Mouse (Mus musculus): ENCODE results near the gene Ap2s1. TPM values are rescaled to one million over a fixed set of nuclear protein-coding genes. Genes with fewer than 3 reads are reported as not detected.
A peak's percentile ranks its signal among the peaks of the same experiment; 100 is the strongest.

Gene Ap2s1
- total RNA-seq, 2 experiments from 2014 or later = 48.5 to 50.9 TPM

DNA sequence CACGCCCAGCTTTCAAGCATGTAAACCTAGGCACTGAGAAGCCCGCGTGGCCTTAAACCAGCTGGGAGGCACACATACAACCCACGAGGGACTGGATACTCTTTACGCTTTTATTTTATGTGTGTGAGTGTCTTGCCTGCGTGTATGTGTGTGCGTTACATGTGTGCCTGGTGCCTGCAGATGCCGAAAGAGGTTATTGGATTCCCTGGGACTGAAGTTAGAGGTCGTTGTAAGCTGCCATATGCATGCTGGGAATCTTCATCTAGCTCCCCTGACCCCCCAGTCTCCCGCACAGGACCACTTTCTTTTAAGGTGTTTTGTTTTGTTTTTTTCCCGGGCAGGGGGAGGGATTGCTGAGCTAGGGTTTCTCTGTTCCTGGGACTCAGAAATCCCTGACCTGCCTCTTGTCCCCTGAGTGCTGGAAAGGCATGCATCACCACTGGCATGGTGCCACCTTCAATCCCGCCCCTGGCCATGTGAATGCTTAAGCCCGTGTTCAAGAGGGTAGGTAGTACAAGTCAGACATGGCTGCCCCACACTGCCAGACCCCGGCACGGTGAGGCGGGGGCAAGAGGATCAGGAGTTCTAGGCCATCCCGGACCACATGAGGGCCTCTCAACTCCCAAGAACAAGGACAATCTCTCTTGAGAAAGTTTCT is 45.7 kb downstream of the Ap2s1 start:
- intact Hi-C loops (cut with DNase I) = no loop called here
- peak in 1 of 2 experiments; percentile 55 for DNase-seq

DNA sequence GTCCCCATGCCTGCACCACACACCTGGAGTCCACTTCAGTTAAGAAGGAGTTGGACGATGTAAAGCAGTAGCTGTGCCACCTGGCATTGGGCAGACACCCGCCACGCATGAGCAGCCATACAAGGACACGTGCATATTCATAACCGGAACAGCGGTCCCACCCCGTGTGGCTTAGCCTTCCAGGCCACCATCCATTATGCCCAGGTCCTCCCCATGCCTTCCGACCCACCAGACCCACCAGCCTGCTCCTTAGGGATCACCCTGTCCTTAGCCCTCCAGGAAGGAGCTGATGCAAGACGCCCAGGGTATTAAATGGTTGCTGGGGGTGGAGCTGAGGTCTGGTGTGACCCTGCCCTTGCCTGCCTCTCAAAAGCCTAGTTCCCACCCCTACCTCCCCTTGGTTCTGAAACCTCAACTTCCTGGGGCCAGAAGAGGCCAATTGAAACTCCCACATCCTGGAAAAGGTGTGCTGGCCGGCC is 46.3 kb downstream of the Ap2s1 start:
- intact Hi-C loops (cut with DNase I) = no loop called here
- DNase-seq = no peak

DNA sequence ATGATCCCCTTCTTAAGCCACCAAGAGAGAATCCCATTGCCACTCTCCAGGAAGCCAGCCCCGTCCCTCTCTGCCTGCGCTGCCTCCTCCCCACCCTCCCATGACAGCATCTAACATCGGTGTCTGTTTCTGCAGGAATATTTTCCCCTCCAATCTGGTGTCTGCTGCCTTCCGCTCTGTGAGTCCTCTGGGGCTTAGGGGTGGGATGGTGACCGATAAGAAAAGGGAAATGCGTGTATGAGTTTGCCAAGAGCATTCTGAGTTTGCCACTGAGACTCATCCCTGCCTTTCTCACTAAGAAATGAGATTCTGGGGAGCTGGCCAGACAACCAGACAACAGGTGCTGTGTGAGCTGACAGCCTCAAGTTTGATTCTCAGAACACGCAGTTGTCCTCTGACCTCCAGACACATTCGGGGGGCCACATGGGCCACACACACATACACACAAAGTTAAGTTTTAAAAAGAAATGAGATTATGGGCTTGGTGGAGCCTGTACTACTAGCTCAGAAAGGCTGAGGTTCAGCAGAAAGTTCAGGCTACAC is 47.4 kb downstream of the Ap2s1 start:
- intact Hi-C loops (cut with DNase I) = no loop called here
- DNase-seq = no peak

DNA sequence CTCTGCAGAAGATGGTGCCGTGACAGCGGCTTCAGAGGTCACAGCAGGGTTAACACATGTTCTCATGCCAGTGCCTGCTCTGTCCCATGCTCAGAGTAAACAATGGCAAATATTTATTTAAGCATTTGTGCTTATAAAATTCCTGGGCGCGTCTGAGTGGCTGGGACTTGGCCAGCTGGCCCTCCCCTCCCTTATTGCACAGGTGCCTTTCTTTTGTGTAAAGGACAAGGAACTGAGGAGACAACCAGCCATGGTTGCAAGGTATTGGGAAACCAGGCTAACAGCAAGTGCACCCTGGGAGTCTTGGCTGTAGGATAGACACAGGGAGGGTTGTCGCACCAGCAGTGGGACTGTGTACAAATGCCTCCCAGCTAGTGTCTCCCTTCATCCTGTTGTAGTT is 54.1 kb downstream of the Ap2s1 start:
- no peak for DNase-seq
- intact Hi-C loops (cut with DNase I) = no loop called here

DNA sequence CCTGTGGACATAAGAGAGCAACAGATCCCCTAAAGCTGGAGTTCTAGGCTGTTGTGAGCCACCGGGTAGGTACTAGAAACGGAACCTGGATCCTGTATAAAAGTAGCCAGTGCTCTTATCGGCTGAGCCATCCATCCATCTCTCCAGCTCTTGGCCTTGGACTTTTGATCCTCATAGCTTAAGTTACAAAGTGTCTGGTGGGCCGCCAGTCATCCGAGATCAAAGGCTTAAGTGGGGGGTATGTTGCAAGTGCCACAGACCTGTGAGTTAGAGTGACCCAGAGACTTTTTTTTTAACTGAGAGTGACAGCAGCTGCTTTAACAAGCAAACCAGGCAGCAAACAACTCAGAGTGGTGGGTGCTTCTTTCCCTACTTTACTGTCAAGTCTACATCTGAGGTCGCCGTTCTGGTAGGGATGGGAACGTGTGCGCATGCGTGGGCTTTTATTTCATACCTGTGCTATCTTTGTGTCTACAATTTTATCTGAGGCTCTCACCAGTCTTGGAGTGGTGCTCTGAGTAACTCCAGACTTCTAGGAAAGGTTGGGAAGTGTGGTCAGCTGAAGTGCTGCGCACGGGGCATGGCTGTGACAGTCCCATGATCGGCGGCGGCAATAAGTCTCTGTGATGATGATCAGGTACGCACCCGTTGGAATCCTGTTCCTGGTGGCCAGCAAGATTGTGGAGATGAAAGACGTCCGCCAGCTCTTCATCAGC is 55.0 kb downstream of the Ap2s1 start:
- intact Hi-C loops (cut with DNase I) = no loop called here
- no peak for DNase-seq

DNA sequence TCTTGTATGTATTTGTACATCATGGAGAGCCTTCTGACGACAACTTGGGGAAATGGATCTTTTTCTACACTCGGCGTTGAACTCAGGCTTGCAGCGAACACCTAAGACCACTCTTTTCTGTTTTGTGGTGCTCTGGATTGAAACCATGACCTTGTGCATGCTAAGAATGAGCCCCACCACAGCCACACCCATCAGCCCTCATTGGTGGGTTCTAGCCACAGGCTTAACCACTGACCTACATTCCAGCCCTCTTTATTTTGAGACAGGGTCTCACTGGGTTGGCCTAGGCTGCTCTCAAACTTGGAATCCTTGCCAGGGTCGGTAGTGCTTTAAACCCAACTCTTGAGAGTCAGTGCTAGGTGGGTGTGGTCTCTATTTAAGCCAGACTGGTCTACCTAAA is 56.7 kb downstream of the Ap2s1 start:
- no peak for DNase-seq
- intact Hi-C loops (cut with DNase I) = no loop called here

Other genes starting within 250 kb of the Ap2s1 start
- 10 to 100 TPM; 16.1 to 16.3 TPM for gene Arhgap35, start 123.4 kb upstream of the Ap2s1 start, total RNA-seq (2021)
- gene Ceacam15, start 62.7 kb upstream of the Ap2s1 start, total RNA-seq (2021) = not detected
- not detected for gene Ceacam9, start 16.5 kb upstream of the Ap2s1 start, total RNA-seq (2021)
- 10 to 100 TPM; 15.2 to 18.6 TPM for gene Slc1a5, start 42.9 kb downstream of the Ap2s1 start, total RNA-seq (2021)
- gene Strn4, start 77.5 kb downstream of the Ap2s1 start, total RNA-seq (2021) = 10 to 100 TPM; 13.9 to 14.7 TPM
- gene Fkrp, start 78.3 kb downstream of the Ap2s1 start, total RNA-seq (2021) = 10 to 100 TPM; 45.3 to 50.1 TPM
- gene Prkd2, start 104.5 kb downstream of the Ap2s1 start, total RNA-seq (2021) = 1 to 10 TPM; 5.1 to 6.5 TPM
- gene Dact3, start 136.9 kb downstream of the Ap2s1 start, total RNA-seq (2021) = 1 to 10 TPM; 2.0 TPM
- under 1 TPM in 1 of 2 experiments, not detected in 1; 0.54 TPM for gene Gng8, start 153.4 kb downstream of the Ap2s1 start, total RNA-seq (2021)
- gene Ptgir, start 168.1 kb downstream of the Ap2s1 start, total RNA-seq (2021) = 1 to 10 TPM; 1.1 to 1.2 TPM
- gene Calm3, start 185.7 kb downstream of the Ap2s1 start, total RNA-seq (2021) = 100 to 1,000 TPM; 297 to 327 TPM
- 1 to 10 TPM; 1.5 to 2.2 TPM for gene Pnmal2, start 206.3 kb downstream of the Ap2s1 start, total RNA-seq (2021)
- gene Pnmal1, start 221.3 kb downstream of the Ap2s1 start, total RNA-seq (2021) = not detected
- gene Gm42372, start 244.7 kb downstream of the Ap2s1 start, total RNA-seq (2021) = not detected